Mouse (Mus musculus) hindbrain, embryonic 14.5 days (tissue): ENCODE data around the gene Shisa4. TPM values are rescaled to one million over a fixed set of nuclear protein-coding genes. Genes with fewer than 3 reads are reported as not detected.

ENCODE experiments used
- ATAC-seq: fragments of 200-750 bp; cut with Nextera tagmentation; 2 replicates; pipeline ENCODE4 v1.8.0; 2017; ENCODE audit warnings: moderate number of reproducible peaks, mild to moderate bottlenecking, moderate TSS enrichment, moderate library complexity; ENCODE audit not compliant: low FRiP score
- DNase-seq: peaks from one replicate; pipeline ENCODE4 v3.0.0-alpha.2; 2015; ENCODE audit warnings: low spot score
- H3K27ac ChIP-seq: fragments of 300-500 bp; sonication (generic); 2 replicates; pipeline ENCODE4 v1.5.1; 2014; ENCODE audit warnings: mild to moderate bottlenecking, moderate library complexity
- H3K27me3 ChIP-seq: fragments of 300-500 bp; sonication (generic); 2 replicates; pipeline ENCODE4 v1.6.1; 2014; ENCODE audit warnings: mild to moderate bottlenecking, low read length, mixed read lengths; ENCODE audit not compliant: control insufficient read depth, insufficient read depth
- H3K36me3 ChIP-seq: fragments of 300-500 bp; sonication (generic); replicated peaks from 2 replicates; pipeline ENCODE4 v1.6.1; 2014; ENCODE audit not compliant: control insufficient read depth, insufficient read depth
- H3K4me1 ChIP-seq: fragments of 300-500 bp; sonication (generic); replicated peaks from 2 replicates; pipeline ENCODE4 v1.6.1; 2014; ENCODE audit warnings: antibody characterized with exemption, low read length, mixed read lengths; ENCODE audit not compliant: control insufficient read depth, insufficient read depth
- H3K4me2 ChIP-seq: fragments of 300-500 bp; sonication (generic); replicated peaks from 2 replicates; pipeline ENCODE4 v1.6.1; 2014; ENCODE audit warnings: mild to moderate bottlenecking, moderate library complexity
- H3K4me3 ChIP-seq: fragments of 300-500 bp; sonication (generic); replicated peaks from 2 replicates; pipeline ENCODE4 v1.5.1; 2014; ENCODE audit warnings: mild to moderate bottlenecking, low read length
- H3K9ac ChIP-seq: fragments of 300-500 bp; sonication (generic); 2 replicates; pipeline ENCODE4 v1.6.1; 2014
- H3K9me3 ChIP-seq: fragments of 300-500 bp; sonication (generic); 2 replicates; pipeline ENCODE4 v1.6.1; 2016; ENCODE audit warnings: low read length; ENCODE audit not compliant: control insufficient read depth
- WGBS: fragments of 180-500 bp; shearing (Covaris S2); extraction: QIAGEN DNeasy Blood & Tissue Kit; methylation state at CpG from one replicate; pipeline ENCODE4 v1.1.7; 2014; 5-methylcytosine and 5-hydroxymethylcytosine counted together
- polyA plus RNA-seq: library from polyadenylated mRNA; unstranded; fragments of >200 nt; fragmentation: Nextera tagmentation; extraction: Ambion mirVana; gene quantifications from 2 replicates; pipeline ENCODE4 v1.2.1, GENCODE M21; 2014

Shisa4 gene
- polyA plus RNA-seq: 65.6 and 79.8 TPM in 2 replicates

GRCm38 (mm10) chr1:135374868-135375581, at the start of gene Shisa4:
Gene Shisa4, minus strand, starts transcription at chr1:135375237.
- peak within 1 kb of the TSS; percentile 68 for H3K4me3 ChIP-seq
- peaks cover 22% of the 10 kb centered on the region for H3K4me1 ChIP-seq
- peak within 1 kb of the TSS; percentile 57 for H3K27ac ChIP-seq
- H3K27me3 ChIP-seq: no peaks in the 10 kb centered on the region
- ATAC-seq (peak; percentile 89), DNase-seq (peak; percentile 67)
- H3K9me3 ChIP-seq: no peaks in the 10 kb centered on the region
- H3K4me2 ChIP-seq: peak within 1 kb of the TSS; percentile 84
- WGBS: 3% methylated on average over 33 of the region's 38 CpGs
- H3K36me3 ChIP-seq: no peaks in the 10 kb centered on the region
- peak within 1 kb of the TSS; percentile 85 for H3K9ac ChIP-seq

DNA sequence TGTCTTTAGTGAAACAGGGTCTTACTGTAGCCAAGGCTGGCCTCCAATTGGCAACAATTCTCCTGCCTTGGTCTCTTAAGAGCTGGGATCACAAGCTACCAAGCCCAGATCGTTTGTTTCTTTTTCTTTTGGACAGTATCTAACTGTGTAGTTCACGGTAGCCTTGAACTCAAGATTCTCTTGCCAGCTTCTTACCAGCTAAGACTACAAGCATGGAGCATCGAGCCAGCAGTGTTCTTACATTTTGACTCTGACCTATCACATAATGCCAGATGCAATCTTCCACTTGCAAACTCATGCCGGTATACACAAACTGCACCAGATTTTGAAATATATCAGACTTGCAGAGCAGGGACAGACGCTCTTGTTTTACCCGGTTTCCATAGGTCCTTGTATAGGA, 47.7 kb upstream of the Shisa4 start:
- H3K27ac ChIP-seq: no peak overlapping the region
- ATAC-seq (no peak), DNase-seq (no peak)
- no peaks in the 10 kb centered on the region for H3K27me3 ChIP-seq
- H3K4me2 ChIP-seq: no peak overlapping the region
- peaks cover 4% of the 10 kb centered on the region for H3K4me1 ChIP-seq
- 96% methylated on average over 6 of the region's 6 CpGs for WGBS
- H3K9me3 ChIP-seq: no peaks in the 10 kb centered on the region
- no peak overlapping the region for H3K4me3 ChIP-seq
- H3K36me3 ChIP-seq: peaks cover 66% of the 10 kb centered on the region
- no peak overlapping the region for H3K9ac ChIP-seq

GRCm38 (mm10) chr1:135413996-135414395, 39.0 kb upstream of the Shisa4 start:
- peaks cover 98% of the 10 kb centered on the region for H3K36me3 ChIP-seq
- H3K27ac ChIP-seq: no peak overlapping the region
- no peak for ATAC-seq
- H3K27me3 ChIP-seq: no peaks in the 10 kb centered on the region
- H3K4me2 ChIP-seq: no peak overlapping the region
- no peaks in the 10 kb centered on the region for H3K9me3 ChIP-seq
- no peak overlapping the region for H3K9ac ChIP-seq
- no peak for DNase-seq
- H3K4me3 ChIP-seq: no peak overlapping the region
- H3K4me1 ChIP-seq: no peaks in the 10 kb centered on the region

- ATAC-seq: no peak
Measured at GRCm38 (mm10) chr1:135412130-135412529, 37.1 kb upstream of the Shisa4 start.

DNA sequence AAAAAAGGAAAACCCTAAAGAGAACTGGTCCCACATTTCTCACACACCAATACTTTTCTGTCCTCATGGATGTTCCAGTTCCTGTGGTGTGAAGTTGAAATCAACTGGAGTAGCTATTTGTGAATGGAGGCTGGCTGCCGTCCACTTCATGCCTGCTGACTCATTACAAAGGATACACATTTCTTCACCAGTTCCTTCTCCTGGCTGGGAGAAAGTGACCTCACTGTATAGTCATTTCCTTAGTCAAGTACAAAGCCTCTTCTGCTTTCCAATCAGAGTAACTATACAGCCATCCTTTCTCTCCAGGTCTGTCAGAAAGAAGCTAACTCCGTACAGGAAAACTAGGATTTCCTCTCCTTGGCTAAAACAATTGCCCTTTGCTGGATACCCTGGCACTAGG, 35.9 kb upstream of the Shisa4 start:
- H3K9me3 ChIP-seq: no peaks in the 10 kb centered on the region
- peaks cover 98% of the 10 kb centered on the region for H3K36me3 ChIP-seq
- no peak overlapping the region for H3K27ac ChIP-seq
- ATAC-seq (no peak), DNase-seq (no peak)
- no peaks in the 10 kb centered on the region for H3K27me3 ChIP-seq
- H3K4me1 ChIP-seq: no peaks in the 10 kb centered on the region
- no peak overlapping the region for H3K4me3 ChIP-seq
- 80% methylated on average over 2 of the region's 2 CpGs for WGBS
- no peak overlapping the region for H3K9ac ChIP-seq
- H3K4me2 ChIP-seq: no peak overlapping the region

More at GRCm38 (mm10) chr1:135412130-135412529, 37.1 kb upstream of the Shisa4 start:
- Histone ChIP-seq H3K9ac (no peak overlapping the region), H3K27ac (no peak overlapping the region), H3K27me3 (no peaks in the 10 kb centered on the region), H3K4me3 (no peak overlapping the region), H3K36me3 (peaks cover 98% of the 10 kb centered on the region), H3K9me3 (no peaks in the 10 kb centered on the region), H3K4me1 (no peaks in the 10 kb centered on the region), H3K4me2 (no peak overlapping the region)
- DNase-seq: no peak
- 74% methylated on average over 4 of the region's 4 CpGs for WGBS

DNA sequence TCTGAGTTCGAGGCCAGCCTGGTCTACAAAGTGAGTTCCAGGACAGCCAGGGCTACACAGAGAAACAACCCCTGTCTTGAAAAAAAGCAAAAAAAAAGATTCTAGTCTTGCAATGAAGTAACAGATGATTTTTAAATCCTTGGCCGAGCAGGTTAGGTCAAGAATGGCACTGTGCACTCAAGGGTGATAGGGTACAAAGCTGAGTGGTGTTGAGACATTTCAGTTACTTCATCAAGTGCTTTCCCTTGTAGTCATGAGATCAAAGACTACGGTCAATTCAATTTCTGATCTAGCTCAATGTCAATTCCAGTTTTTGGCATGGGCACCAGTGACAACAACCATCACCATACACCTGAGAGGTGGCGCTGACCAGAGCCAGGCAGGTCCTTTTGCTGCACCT, 33.9 kb upstream of the Shisa4 start:
- no peak overlapping the region for H3K9ac ChIP-seq
- H3K27me3 ChIP-seq: no peaks in the 10 kb centered on the region
- no peak overlapping the region for H3K4me2 ChIP-seq
- 97% methylated on average over 4 of the region's 4 CpGs for WGBS
- no peak overlapping the region for H3K27ac ChIP-seq
- DNase-seq (no peak), ATAC-seq (no peak)
- no peak overlapping the region for H3K4me3 ChIP-seq
- no peaks in the 10 kb centered on the region for H3K4me1 ChIP-seq
- H3K36me3 ChIP-seq: peaks cover 98% of the 10 kb centered on the region
- no peaks in the 10 kb centered on the region for H3K9me3 ChIP-seq

DNA sequence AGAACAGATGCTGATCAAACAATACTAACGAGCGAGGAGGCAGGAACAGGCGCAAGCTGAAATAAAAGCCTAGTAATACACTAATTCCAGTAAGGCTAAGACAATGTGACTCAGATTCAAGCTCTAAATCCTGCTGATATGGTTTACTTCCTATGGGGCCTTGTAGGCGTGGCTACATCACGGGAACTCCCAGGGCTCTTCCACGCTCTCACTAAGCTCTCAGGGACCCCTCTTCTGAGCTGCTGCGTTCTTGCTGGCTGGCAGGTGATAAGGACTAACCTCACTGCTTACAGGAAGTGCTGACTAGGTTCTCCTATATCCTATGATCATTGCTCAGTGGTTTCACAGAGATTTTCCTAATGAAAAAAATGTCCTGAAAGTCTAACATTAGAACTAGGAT, 30.3 kb upstream of the Shisa4 start:
- Histone ChIP-seq H3K9me3 (no peaks in the 10 kb centered on the region), H3K4me3 (no peak overlapping the region), H3K4me2 (no peak overlapping the region), H3K36me3 (peaks cover 99% of the 10 kb centered on the region), H3K4me1 (no peaks in the 10 kb centered on the region), H3K9ac (no peak overlapping the region), H3K27ac (no peak overlapping the region), H3K27me3 (no peaks in the 10 kb centered on the region)
- DNase-seq (no peak), ATAC-seq (no peak)
- WGBS: 91% methylated on average over 7 of the region's 7 CpGs

DNA sequence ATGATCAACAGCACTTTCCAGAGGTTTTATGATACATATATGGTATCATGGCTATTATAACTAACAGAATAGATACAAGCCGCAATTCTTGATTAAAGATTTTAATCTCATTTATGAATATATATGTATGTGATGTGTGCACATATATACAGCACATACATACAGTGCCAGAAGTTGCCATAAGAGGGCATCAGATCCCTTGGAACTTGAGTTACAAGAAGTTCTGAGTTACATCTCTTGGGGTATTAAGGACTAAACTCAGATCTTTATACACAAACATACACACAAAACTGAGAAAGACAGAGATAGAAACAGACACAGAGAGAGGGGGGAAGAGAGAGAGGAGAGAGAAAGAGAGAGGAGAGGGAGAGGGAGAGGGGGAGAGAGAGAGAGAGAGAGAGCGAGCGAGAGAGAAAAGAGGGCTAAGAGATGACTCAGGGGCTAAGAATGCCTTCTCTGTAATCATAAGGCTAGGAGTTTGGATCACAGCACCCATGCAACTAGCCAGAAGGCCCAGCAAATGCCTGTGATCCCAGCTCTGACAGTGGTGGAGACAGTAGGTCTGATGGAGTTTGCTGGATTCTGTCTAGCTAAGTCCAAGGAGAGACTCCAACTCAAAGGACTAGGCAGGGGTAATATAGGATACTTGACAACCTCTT, 26.5 kb upstream of the Shisa4 start:
- no peak overlapping the region for H3K27ac ChIP-seq
- H3K27me3 ChIP-seq: no peaks in the 10 kb centered on the region
- ATAC-seq (no peak), DNase-seq (no peak)
- WGBS: over 99% methylated on average over 3 of the region's 3 CpGs
- H3K9me3 ChIP-seq: no peaks in the 10 kb centered on the region
- H3K4me2 ChIP-seq: no peak overlapping the region
- no peak overlapping the region for H3K9ac ChIP-seq
- no peak overlapping the region for H3K4me3 ChIP-seq
- no peaks in the 10 kb centered on the region for H3K4me1 ChIP-seq
- H3K36me3 ChIP-seq: peaks cover 100% of the 10 kb centered on the region

DNA sequence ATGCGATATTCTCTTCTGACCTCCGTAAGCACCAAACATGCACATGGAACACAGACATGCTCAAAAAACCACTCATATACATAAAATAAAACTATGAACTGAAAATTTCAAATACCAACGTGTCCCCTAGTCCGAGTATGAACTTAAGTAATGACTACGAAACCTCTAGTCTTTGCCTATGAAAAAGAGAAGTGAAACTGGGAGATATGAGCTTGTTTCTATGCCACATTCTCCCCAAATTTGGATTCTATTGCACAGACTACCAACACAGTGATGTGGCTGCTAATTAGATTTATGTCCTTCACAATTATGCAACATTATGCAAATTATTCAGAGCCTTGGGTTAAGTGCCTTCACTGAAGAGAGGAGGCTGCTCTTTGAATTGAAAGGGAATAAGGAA, 24.4 kb upstream of the Shisa4 start:
- DNase-seq (no peak), ATAC-seq (no peak)
- Histone ChIP-seq H3K4me3 (no peak overlapping the region), H3K9ac (no peak overlapping the region), H3K9me3 (no peaks in the 10 kb centered on the region), H3K4me2 (no peak overlapping the region), H3K27me3 (no peaks in the 10 kb centered on the region), H3K36me3 (peaks cover 99% of the 10 kb centered on the region), H3K27ac (no peak overlapping the region), H3K4me1 (no peaks in the 10 kb centered on the region)
- WGBS: 93% methylated on average over 5 of the region's 5 CpGs
